Mouse (Mus musculus): Measurements from ENCODE around the gene Prss42. TPM values are rescaled to one million over a fixed set of nuclear protein-coding genes. Genes with fewer than 3 reads are reported as not detected.

The Prss42 gene
- polyA plus RNA-seq (2015; fragmentation: Nextera tagmentation; extraction: Ambion mirVana), result not detected in 2 replicates

DNA sequence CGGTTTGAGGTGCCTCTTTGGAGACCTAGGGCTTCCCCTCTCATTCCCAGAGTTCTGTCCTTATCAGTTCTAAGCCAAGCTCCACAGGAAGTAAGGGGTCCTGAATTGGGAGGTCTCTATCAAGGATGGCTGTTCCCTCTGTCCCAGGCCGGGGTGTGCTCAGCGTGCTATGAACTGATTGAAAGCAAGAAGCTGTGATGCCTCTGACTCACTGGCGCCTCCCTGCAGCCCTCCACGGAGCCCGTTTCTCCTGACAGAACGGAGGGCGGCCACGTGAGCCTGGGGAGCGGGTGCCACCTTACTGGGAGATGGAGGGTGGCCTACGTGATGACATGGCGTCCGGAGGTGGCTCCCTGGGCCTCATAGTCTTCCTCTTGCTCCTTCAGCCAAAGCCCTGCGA lies at the start of gene Prss42:
Prss42 (plus strand) TSS at position 301 of the 400 bp plus-strand sequence.
- Histone ChIP-seq H3K4me2 (no peak within 1 kb of the TSS), H3K27me3 (no peaks in the 10 kb centered on the region), H3K27ac (replicated peaks) (no peak within 1 kb of the TSS), H3K36me3 (replicated peaks) (no peaks in the 10 kb centered on the region), H3K4me3 (replicated peaks) (no peak within 1 kb of the TSS), H3K9ac (no peak within 1 kb of the TSS), H3K9me3 (replicated peaks) (no peaks in the 10 kb centered on the region), H3K4me1 (replicated peaks) (no peaks in the 10 kb centered on the region)
- ATAC-seq (ENCODE audit: insufficient read depth), result no peak
- WGBS (ENCODE audit: insufficient replicate concordance), result 66% methylated on average over 14 of the region's 14 CpGs

DNA sequence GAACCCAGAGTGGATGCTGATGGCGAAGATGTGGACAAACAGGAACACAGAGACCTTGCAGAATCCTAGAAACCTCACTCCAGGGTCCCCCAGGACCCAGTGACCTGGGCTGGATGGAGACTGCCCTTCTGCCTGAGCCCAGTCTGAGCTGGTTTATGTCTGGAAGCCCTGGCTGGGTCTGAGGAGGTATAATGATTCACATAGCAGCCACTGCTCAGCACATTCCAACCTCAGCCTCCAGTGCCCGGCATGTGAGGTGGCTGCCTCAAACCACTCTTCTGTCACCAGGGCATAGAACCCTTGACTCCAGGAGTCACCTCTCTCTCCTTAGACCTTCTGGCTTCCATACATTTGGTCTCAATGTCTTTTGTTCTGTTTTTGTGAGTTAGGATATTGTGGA lies 49.5 kb upstream of the Prss42 start:
- H3K27ac ChIP-seq (replicated peaks), result no peak overlapping the region
- H3K36me3 ChIP-seq (replicated peaks), result no peaks in the 10 kb centered on the region
- H3K4me2 ChIP-seq, result no peak overlapping the region
- H3K27me3 ChIP-seq, result peaks cover 42% of the 10 kb centered on the region
- no peaks in the 10 kb centered on the region for H3K9me3 ChIP-seq (replicated peaks)
- no peak overlapping the region for H3K9ac ChIP-seq
- no peak for ATAC-seq (ENCODE audit: insufficient read depth)
- H3K4me1 ChIP-seq (replicated peaks), result peaks cover 8% of the 10 kb centered on the region
- H3K4me3 ChIP-seq (replicated peaks), result no peak overlapping the region
- 47% methylated on average over 2 of the region's 2 CpGs for WGBS (ENCODE audit: insufficient replicate concordance)

DNA sequence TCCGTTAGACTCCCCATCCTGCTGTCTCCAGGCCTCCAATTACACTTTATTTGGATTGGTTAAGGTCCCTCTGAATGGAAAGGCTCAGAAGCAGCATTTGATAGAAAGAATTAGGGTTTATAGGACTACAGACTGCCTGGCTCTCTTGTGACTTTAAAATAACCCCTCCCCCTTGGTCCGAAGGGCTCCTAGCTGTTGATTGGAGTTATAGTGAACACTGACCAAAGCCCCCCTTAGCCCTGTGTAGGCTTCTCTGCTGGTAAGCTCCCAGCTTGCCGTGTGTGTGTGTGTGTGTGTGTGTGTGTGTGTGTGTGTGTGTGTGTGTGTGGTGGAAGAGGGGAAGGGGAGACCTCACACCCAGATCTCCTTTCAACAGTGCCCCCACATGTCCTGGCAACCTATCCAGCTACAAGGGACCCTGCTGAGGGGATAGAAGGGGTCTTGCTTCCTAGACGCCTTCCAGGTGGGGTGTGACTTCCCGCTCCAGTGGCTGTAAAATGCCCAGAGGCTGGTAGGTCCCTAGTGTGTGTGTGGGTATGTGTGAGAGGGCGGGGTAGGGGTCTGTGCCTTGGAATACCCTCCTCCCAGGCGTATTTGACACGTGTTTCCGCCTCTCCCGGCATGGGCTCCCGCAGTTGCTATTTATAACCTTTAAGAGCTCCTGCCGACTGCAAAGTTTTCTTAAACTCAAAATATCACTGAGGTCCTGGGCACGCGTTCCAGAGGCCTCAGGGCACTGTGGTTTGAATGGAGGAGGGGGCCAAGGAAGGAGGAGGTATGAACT lies 47.4 kb upstream of the Prss42 start:
- Histone ChIP-seq H3K4me2 (no peak overlapping the region), H3K9ac (no peak overlapping the region), H3K9me3 (replicated peaks) (no peaks in the 10 kb centered on the region), H3K36me3 (replicated peaks) (no peaks in the 10 kb centered on the region), H3K4me1 (replicated peaks) (peaks cover 5% of the 10 kb centered on the region; the same call in 1 of the 2 replicates), H3K4me3 (replicated peaks) (no peak overlapping the region), H3K27ac (replicated peaks) (no peak overlapping the region), H3K27me3 (peaks cover 21% of the 10 kb centered on the region)
- WGBS (ENCODE audit: insufficient replicate concordance), result 30% methylated on average over 14 of the region's 14 CpGs
- ATAC-seq (ENCODE audit: insufficient read depth), result no peak

DNA sequence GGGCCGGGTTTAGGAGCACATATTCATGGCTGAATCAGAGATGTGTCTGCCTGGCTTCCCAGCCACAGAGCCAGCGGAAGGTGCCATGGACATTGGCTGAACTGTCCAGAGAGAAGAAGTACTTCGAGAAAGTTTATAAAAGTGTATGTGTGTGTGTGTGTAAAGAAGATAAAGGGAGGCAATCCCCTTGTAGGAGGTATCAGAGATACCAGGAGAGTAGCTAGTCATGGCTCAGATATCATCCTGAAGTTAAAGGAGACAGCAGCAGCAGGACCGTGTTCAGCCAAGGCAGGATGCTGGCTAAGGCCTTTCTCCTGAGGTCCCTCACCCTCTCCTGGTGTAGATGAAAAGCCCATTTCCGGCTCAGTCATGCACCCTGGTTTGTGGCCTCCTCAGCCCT lies 46.6 kb upstream of the Prss42 start:
- no peak for ATAC-seq (ENCODE audit: insufficient read depth)
- no peaks in the 10 kb centered on the region for H3K36me3 ChIP-seq (replicated peaks)
- WGBS (ENCODE audit: insufficient replicate concordance), result 32% methylated on average over 5 of the region's 5 CpGs
- peaks cover 5% of the 10 kb centered on the region; the same call in 1 of the 2 replicates for H3K4me1 ChIP-seq (replicated peaks)
- no peak overlapping the region for H3K4me3 ChIP-seq (replicated peaks)
- H3K27me3 ChIP-seq, result peaks cover 13% of the 10 kb centered on the region
- no peak overlapping the region for H3K27ac ChIP-seq (replicated peaks)
- H3K9ac ChIP-seq, result no peak overlapping the region
- H3K9me3 ChIP-seq (replicated peaks), result no peaks in the 10 kb centered on the region
- no peak overlapping the region for H3K4me2 ChIP-seq

DNA sequence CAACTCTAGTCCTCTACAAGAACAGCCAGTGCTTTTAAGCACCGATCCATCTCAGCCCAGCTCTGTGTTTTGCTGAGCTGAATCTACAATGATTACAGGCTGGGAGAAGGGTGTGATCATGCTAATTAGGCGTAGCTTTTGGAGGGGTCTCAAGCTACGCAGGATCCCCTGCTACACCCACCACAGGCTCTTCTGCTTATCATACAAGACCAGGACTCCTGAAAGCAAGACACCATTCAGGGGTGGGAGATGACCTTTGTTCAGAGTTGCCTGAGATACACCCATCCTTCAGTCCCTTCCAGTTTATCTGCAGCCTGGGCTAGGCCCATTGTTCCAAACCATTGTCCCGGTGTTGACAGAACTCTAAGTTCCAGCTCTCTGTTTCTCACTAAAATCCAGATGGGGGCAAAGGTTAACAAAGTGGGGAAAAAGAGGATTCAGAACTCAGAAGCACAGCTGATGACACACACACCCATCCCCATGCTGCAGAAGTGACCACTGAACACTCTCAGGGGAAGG lies 45.0 kb upstream of the Prss42 start:
- Histone ChIP-seq H3K4me1 (replicated peaks) (peaks cover 5% of the 10 kb centered on the region; the same call in 1 of the 2 replicates), H3K4me3 (replicated peaks) (no peak overlapping the region), H3K27ac (replicated peaks) (no peak overlapping the region), H3K4me2 (no peak overlapping the region), H3K9ac (no peak overlapping the region), H3K27me3 (peaks cover 8% of the 10 kb centered on the region; the same call in 1 of the 2 replicates), H3K9me3 (replicated peaks) (no peaks in the 10 kb centered on the region), H3K36me3 (replicated peaks) (no peaks in the 10 kb centered on the region)
- no peak for ATAC-seq (ENCODE audit: insufficient read depth)
- 42% methylated on average over 4 of the region's 4 CpGs for WGBS (ENCODE audit: insufficient replicate concordance)

DNA sequence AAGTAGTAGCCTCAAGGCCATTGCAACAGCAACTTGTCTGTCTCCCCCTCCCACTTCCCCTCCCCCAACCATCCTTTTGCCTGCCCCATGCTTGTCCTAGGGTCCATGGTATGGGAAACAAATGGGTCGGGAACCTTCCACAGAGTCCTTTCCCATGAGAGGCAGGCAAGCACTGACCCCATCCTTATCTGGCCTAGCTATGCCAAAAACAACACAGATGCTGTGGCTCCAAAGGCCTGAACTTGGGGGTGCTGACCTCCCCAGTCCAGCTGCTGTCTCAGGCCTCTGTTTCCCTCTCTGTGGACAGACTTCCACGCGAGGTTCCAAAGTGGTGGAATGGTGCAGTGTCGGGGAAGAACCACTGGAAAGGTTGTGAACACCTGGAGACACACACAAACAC lies 44.2 kb upstream of the Prss42 start:
- no peak for ATAC-seq (ENCODE audit: insufficient read depth)
- peaks cover 5% of the 10 kb centered on the region; the same call in 1 of the 2 replicates for H3K4me1 ChIP-seq (replicated peaks)
- peaks cover 8% of the 10 kb centered on the region; the same call in 1 of the 2 replicates for H3K27me3 ChIP-seq
- no peaks in the 10 kb centered on the region for H3K36me3 ChIP-seq (replicated peaks)
- H3K4me2 ChIP-seq, result no peak overlapping the region
- H3K9ac ChIP-seq, result no peak overlapping the region
- H3K9me3 ChIP-seq (replicated peaks), result no peaks in the 10 kb centered on the region
- 75% methylated on average over 4 of the region's 4 CpGs for WGBS (ENCODE audit: insufficient replicate concordance)
- H3K4me3 ChIP-seq (replicated peaks), result no peak overlapping the region
- H3K27ac ChIP-seq (replicated peaks), result no peak overlapping the region

DNA sequence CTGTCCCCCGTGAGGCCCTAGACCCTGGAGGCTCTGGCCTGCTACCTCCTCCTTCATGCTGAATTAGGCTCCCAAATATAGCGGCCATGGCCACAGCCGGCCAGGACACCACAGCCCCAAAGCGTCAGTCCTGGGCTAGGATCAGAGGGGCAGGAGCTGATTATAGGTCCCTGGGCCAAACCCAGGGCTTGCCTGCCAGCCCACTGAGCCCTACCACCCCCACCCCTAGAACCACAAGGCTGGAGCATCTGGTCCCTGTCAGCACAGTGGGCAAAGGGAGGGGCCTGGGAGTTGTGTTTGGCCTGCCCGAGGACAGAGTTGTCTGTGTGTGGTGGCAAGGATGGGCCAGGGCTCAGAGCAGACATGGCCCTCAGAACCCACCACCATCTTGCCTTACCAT lies 40.1 kb upstream of the Prss42 start:
- no peaks in the 10 kb centered on the region for H3K4me1 ChIP-seq (replicated peaks)
- H3K4me3 ChIP-seq (replicated peaks), result no peak overlapping the region
- H3K9ac ChIP-seq, result no peak overlapping the region
- WGBS (ENCODE audit: insufficient replicate concordance), result 70% methylated on average over 5 of the region's 5 CpGs
- no peaks in the 10 kb centered on the region for H3K9me3 ChIP-seq (replicated peaks)
- H3K27me3 ChIP-seq, result no peaks in the 10 kb centered on the region
- H3K36me3 ChIP-seq (replicated peaks), result no peaks in the 10 kb centered on the region
- no peak overlapping the region for H3K27ac ChIP-seq (replicated peaks)
- no peak overlapping the region for H3K4me2 ChIP-seq
- no peak for ATAC-seq (ENCODE audit: insufficient read depth)

DNA sequence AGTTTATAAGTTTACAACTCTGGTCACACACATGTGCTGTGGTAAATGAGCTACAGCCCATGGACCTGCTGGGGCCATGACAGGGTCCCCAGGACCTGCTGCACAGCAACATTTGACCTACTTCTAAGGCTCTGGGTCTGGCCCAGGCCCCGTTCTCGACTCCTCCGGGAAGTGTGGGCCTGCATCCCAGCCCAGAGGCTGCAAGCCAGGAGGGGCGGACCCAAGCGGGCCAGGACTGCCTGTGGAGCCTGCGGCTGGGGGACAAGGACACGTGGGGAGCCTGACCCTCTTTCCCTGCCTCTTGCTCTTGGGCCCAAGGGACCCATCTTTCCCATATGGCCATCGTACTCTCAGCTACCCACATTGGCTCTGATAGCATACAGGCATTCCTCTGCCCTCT lies 39.4 kb upstream of the Prss42 start:
- Histone ChIP-seq H3K27me3 (peaks cover 1% of the 10 kb centered on the region; the same call in 1 of the 2 replicates), H3K9ac (no peak overlapping the region), H3K27ac (replicated peaks) (no peak overlapping the region), H3K4me1 (replicated peaks) (no peaks in the 10 kb centered on the region), H3K9me3 (replicated peaks) (no peaks in the 10 kb centered on the region), H3K4me2 (no peak overlapping the region), H3K36me3 (replicated peaks) (no peaks in the 10 kb centered on the region), H3K4me3 (replicated peaks) (no peak overlapping the region)
- 59% methylated on average over 8 of the region's 8 CpGs for WGBS (ENCODE audit: insufficient replicate concordance)
- no peak for ATAC-seq (ENCODE audit: insufficient read depth)

DNA sequence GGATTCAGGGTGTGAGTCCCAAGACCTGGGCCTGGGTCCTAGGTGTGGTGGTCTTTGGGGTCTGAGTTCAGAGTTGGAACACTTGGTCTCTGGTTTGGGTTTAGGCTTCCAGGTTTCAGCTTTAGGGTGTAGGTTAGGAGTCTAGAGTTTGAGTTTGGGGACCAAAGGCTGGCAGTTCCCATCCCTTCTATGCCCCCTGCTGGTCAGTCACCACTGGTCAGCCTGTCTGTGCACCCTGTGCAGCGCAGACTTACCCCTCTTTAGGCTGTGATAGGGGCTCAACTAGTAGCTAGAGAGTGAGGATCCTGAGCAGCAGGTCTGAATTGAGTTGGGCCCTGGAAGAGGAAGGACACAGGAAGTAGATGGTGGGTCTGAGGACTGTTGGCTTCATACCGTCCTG lies 38.7 kb upstream of the Prss42 start:
- Histone ChIP-seq H3K4me3 (replicated peaks) (no peak overlapping the region), H3K4me2 (no peak overlapping the region), H3K9ac (no peak overlapping the region), H3K36me3 (replicated peaks) (no peaks in the 10 kb centered on the region), H3K4me1 (replicated peaks) (no peaks in the 10 kb centered on the region), H3K27me3 (peaks cover 8% of the 10 kb centered on the region; the same call in 1 of the 2 replicates), H3K27ac (replicated peaks) (no peak overlapping the region), H3K9me3 (replicated peaks) (no peaks in the 10 kb centered on the region)
- no peak for ATAC-seq (ENCODE audit: insufficient read depth)
- WGBS (ENCODE audit: insufficient replicate concordance), result 43% methylated on average over 2 of the region's 2 CpGs

DNA sequence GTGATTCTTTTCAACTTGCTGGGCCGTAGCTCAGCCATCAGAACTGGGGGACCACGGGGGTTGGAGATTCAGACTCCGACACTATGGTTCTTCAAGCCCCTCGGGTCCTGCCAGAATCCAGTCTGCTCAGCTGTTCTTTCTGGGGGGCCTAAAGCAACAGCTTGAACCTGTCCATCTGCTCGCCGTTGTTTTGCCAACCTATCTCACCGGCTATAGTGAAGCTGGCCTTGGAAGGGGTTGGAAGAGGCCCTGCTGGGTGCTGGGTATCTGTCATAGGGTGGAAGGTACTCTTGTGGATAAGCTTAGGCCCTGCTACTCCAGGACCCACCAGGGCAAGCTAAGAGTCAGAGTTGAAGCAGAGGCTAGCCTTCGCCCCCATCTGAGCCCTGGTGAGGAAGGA lies 37.1 kb upstream of the Prss42 start:
- no peaks in the 10 kb centered on the region for H3K9me3 ChIP-seq (replicated peaks)
- no peak for ATAC-seq (ENCODE audit: insufficient read depth)
- H3K4me3 ChIP-seq (replicated peaks), result no peak overlapping the region
- no peaks in the 10 kb centered on the region for H3K36me3 ChIP-seq (replicated peaks)
- H3K4me1 ChIP-seq (replicated peaks), result no peaks in the 10 kb centered on the region
- H3K27me3 ChIP-seq, result peaks cover 13% of the 10 kb centered on the region
- 62% methylated on average over 8 of the region's 8 CpGs for WGBS (ENCODE audit: insufficient replicate concordance)
- H3K4me2 ChIP-seq, result no peak overlapping the region
- H3K27ac ChIP-seq (replicated peaks), result no peak overlapping the region
- H3K9ac ChIP-seq, result no peak overlapping the region

DNA sequence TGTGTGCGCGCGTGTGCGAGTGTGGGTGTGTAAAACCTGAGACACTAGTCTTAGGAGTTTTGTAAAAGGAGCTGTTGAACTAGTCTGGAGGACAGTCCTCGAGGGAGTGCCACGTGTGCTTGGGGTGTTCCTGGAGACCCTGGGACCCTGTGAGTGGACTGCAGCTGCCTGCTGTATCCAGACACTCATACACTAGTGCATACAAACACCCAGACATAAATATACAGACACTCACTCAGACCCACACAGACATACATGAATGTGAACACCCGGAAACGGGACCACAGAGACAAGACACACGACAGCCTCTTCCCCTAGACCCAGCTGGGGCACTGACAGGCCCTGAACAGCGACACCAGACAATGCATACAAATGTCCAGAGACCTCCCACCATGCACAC lies 35.2 kb upstream of the Prss42 start:
- Histone ChIP-seq H3K9me3 (replicated peaks) (no peaks in the 10 kb centered on the region), H3K4me1 (replicated peaks) (no peaks in the 10 kb centered on the region), H3K4me3 (replicated peaks) (no peak overlapping the region), H3K27me3 (peaks cover 13% of the 10 kb centered on the region), H3K4me2 (no peak overlapping the region), H3K27ac (replicated peaks) (no peak overlapping the region), H3K36me3 (replicated peaks) (no peaks in the 10 kb centered on the region), H3K9ac (no peak overlapping the region)
- ATAC-seq (ENCODE audit: insufficient read depth), result no peak
- WGBS (ENCODE audit: insufficient replicate concordance), result 71% methylated on average over 10 of the region's 10 CpGs

Data from liver, embryonic 15.5 days (tissue).